ENCODE assay signal across 18 mouse cellular contexts in genomic region chr12:30201031-30201430, GRCm38 (mm10).
A peak's percentile ranks its signal among the peaks of the same experiment; 100 is the strongest.
DNase-seq lines count a peak whose midpoint lies in the region.
"Had no signal": no experiment of that assay in that cellular context is flagged by ENCODE, and none has a peak within 500 bp of the region (broad histone marks: within the 10 kb centered on the region; RNA-seq: fewer than 3 reads in every experiment).

No protein-coding gene starts in this region.

- peak; percentile 74 for DNase-seq in heart, adult 11 months
- no peak for DNase-seq in heart, adult 8-10 months (ENCODE audit: low spot score)
- peak; percentile 34 to 37 for DNase-seq in left cerebral cortex, postnatal 25 days (ENCODE audit: low spot score in 2 of 2)
- DNase-seq in left cerebral cortex, postnatal 10 days (ENCODE audit: extremely low spot score in 1 of 2, low spot score in 2 of 2), result no peak
- peak; percentile 17 for DNase-seq in right cerebral cortex, postnatal 25 days
- no peak for DNase-seq in right cerebral cortex, postnatal 14 days
- DNase-seq: adrenal gland, postnatal 10 days; adrenal gland, postnatal 36 days; B cell, adult 2 months; cerebellum, adult 11 months; cerebellum, adult 2 months; cerebellum, adult 9-11 months; cerebellum, postnatal 25 days; forebrain, postnatal 0 days; gastrocnemius, postnatal 10 days; gastrocnemius, postnatal 36 days; heart, postnatal 10 days; heart, postnatal 36 days had no signal

- intact Hi-C loops in left cerebral cortex, postnatal 25 days (cut with DNase I), result loop anchor here (1.0 to 10.0 kb wide), 2 partner anchors 45 to 146 kb away; no protein-coding TSS in a partner anchor
- intact Hi-C loops in left cerebral cortex, postnatal 10 days (cut with DNase I), result no loop called here

Comparison
In these comparisons a context has a peak if more than half of its experiments do, and no peak if none do; other contexts are left out.
1. DNase-seq: peak in heart, adult 11 months (single experiment), left cerebral cortex, postnatal 25 days (2 of 2) and right cerebral cortex, postnatal 25 days (single experiment); none in heart, adult 8-10 months (single experiment), left cerebral cortex, postnatal 10 days (0 of 2) and right cerebral cortex, postnatal 14 days (single experiment).